Mouse (Mus musculus): ENCODE data around the gene Mst1. TPM values are rescaled to one million over a fixed set of nuclear protein-coding genes. Genes with fewer than 3 reads are reported as not detected.

Mst1 gene
- polyA plus RNA-seq, 1 experiment, result not detected

GRCm38 (mm10) chr9:108055661-108056237, 24.5 kb upstream of the Mst1 start:
- Histone ChIP-seq H3K4me1 (ENCODE audit: control insufficient read depth, insufficient read depth, low read length) (peaks cover 11% of the 10 kb centered on the region), H3K4me3 (ENCODE audit: insufficient read depth, low read depth, low read length) (no peak overlapping the region), H3K27ac (ENCODE audit: insufficient read depth, low read depth, low read length) (no peak overlapping the region)
- no peak for TF ChIP-seq CTCF (IDR thresholded peaks at IDR 0.05; ENCODE audit: insufficient read depth, low read depth, low read length)
- TF ChIP-seq POLR2A (IDR thresholded peaks at IDR 0.05; ENCODE audit: insufficient read depth, low read depth, low read length), result no peak
- WGBS, result 85% methylated on average over 6 of the region's 6 CpGs

GRCm38 (mm10) chr9:108056361-108057261, 23.6 kb upstream of the Mst1 start:
- no peak overlapping the region for H3K4me3 ChIP-seq (ENCODE audit: insufficient read depth, low read depth, low read length)
- no peak overlapping the region for H3K27ac ChIP-seq (ENCODE audit: insufficient read depth, low read depth, low read length)
- peaks cover 8% of the 10 kb centered on the region for H3K4me1 ChIP-seq (ENCODE audit: control insufficient read depth, insufficient read depth, low read length)
- WGBS, result 80% methylated on average over 28 of the region's 28 CpGs
- TF ChIP-seq POLR2A (IDR thresholded peaks at IDR 0.05; ENCODE audit: insufficient read depth, low read depth, low read length) (no peak), CTCF (IDR thresholded peaks at IDR 0.05; ENCODE audit: insufficient read depth, low read depth, low read length) (no peak)

GRCm38 (mm10) chr9:108057262-108057562, 23.0 kb upstream of the Mst1 start:
- H3K27ac ChIP-seq (ENCODE audit: insufficient read depth, low read depth, low read length), result no peak overlapping the region
- H3K4me3 ChIP-seq (ENCODE audit: insufficient read depth, low read depth, low read length), result no peak overlapping the region
- no peak for TF ChIP-seq POLR2A (IDR thresholded peaks at IDR 0.05; ENCODE audit: insufficient read depth, low read depth, low read length)
- TF ChIP-seq CTCF (IDR thresholded peaks at IDR 0.05; ENCODE audit: insufficient read depth, low read depth, low read length), result no peak
- 82% methylated on average over 5 of the region's 5 CpGs for WGBS
- peaks cover 8% of the 10 kb centered on the region for H3K4me1 ChIP-seq (ENCODE audit: control insufficient read depth, insufficient read depth, low read length)

GRCm38 (mm10) chr9:108058291-108058690, 21.9 kb upstream of the Mst1 start:
- no peak overlapping the region for H3K4me3 ChIP-seq (ENCODE audit: insufficient read depth, low read depth, low read length)
- no peak overlapping the region for H3K27ac ChIP-seq (ENCODE audit: insufficient read depth, low read depth, low read length)
- H3K4me1 ChIP-seq (ENCODE audit: control insufficient read depth, insufficient read depth, low read length), result peaks cover 2% of the 10 kb centered on the region
- 90% methylated on average over 9 of the region's 9 CpGs for WGBS
- TF ChIP-seq CTCF (IDR thresholded peaks at IDR 0.05; ENCODE audit: insufficient read depth, low read depth, low read length) (no peak), POLR2A (IDR thresholded peaks at IDR 0.05; ENCODE audit: insufficient read depth, low read depth, low read length) (no peak)

GRCm38 (mm10) chr9:108062142-108062541, 18.1 kb upstream of the Mst1 start:
- TF ChIP-seq CTCF (IDR thresholded peaks at IDR 0.05; ENCODE audit: insufficient read depth, low read depth, low read length) (no peak), POLR2A (IDR thresholded peaks at IDR 0.05; ENCODE audit: insufficient read depth, low read depth, low read length) (no peak)
- WGBS, result 82% methylated on average over 3 of the region's 3 CpGs
- H3K4me1 ChIP-seq (ENCODE audit: control insufficient read depth, insufficient read depth, low read length), result no peaks in the 10 kb centered on the region
- H3K4me3 ChIP-seq (ENCODE audit: insufficient read depth, low read depth, low read length), result no peak overlapping the region
- no peak overlapping the region for H3K27ac ChIP-seq (ENCODE audit: insufficient read depth, low read depth, low read length)

- Histone ChIP-seq H3K27ac (ENCODE audit: insufficient read depth, low read depth, low read length) (no peak overlapping the region), H3K4me3 (ENCODE audit: insufficient read depth, low read depth, low read length) (no peak overlapping the region), H3K4me1 (ENCODE audit: control insufficient read depth, insufficient read depth, low read length) (peaks cover 3% of the 10 kb centered on the region)
- 93% methylated on average over 12 of the region's 12 CpGs for WGBS
- no peak for TF ChIP-seq POLR2A (IDR thresholded peaks at IDR 0.05; ENCODE audit: insufficient read depth, low read depth, low read length)
- no peak for TF ChIP-seq CTCF (IDR thresholded peaks at IDR 0.05; ENCODE audit: insufficient read depth, low read depth, low read length)
Observed at GRCm38 (mm10) chr9:108063361-108063760, 16.9 kb upstream of the Mst1 start.

- H3K4me3 ChIP-seq (ENCODE audit: insufficient read depth, low read depth, low read length), result no peak overlapping the region
- H3K4me1 ChIP-seq (ENCODE audit: control insufficient read depth, insufficient read depth, low read length), result peaks cover 3% of the 10 kb centered on the region
- 43% methylated on average over 5 of the region's 5 CpGs for WGBS
- H3K27ac ChIP-seq (ENCODE audit: insufficient read depth, low read depth, low read length), result no peak overlapping the region
- TF ChIP-seq CTCF (IDR thresholded peaks at IDR 0.05; ENCODE audit: insufficient read depth, low read depth, low read length) (peak; percentile 60; the same call in 1 of the 2 replicates), POLR2A (IDR thresholded peaks at IDR 0.05; ENCODE audit: insufficient read depth, low read depth, low read length) (no peak)
Observed at GRCm38 (mm10) chr9:108065491-108066011, 14.7 kb upstream of the Mst1 start.

DNA sequence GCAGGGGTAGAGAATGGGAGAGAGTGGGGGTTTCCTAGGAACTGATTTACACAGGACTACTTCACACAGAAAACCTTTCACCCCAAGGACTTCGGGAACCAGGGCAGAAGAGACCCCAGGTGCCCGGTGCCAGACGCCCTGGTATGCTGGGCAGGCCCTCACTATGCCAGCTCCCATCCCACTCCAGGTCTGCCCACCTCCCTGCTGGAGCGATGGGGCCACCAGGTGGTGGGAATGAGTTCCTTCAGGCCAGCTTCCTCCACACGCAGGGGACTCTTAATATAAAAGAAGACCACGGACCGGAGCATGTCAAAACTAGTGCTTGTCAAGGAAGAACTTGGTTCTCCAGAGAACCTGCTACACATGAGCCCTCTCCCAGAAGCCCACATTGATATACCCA, 13.0 kb upstream of the Mst1 start:
- 86% methylated on average over 7 of the region's 7 CpGs for WGBS
- H3K4me3 ChIP-seq (ENCODE audit: insufficient read depth, low read depth, low read length), result no peak overlapping the region
- TF ChIP-seq CTCF (IDR thresholded peaks at IDR 0.05; ENCODE audit: insufficient read depth, low read depth, low read length) (no peak), POLR2A (IDR thresholded peaks at IDR 0.05; ENCODE audit: insufficient read depth, low read depth, low read length) (no peak)
- peaks cover 3% of the 10 kb centered on the region for H3K4me1 ChIP-seq (ENCODE audit: control insufficient read depth, insufficient read depth, low read length)
- no peak overlapping the region for H3K27ac ChIP-seq (ENCODE audit: insufficient read depth, low read depth, low read length)

GRCm38 (mm10) chr9:108067900-108068299, 12.3 kb upstream of the Mst1 start:
- Histone ChIP-seq H3K4me1 (ENCODE audit: control insufficient read depth, insufficient read depth, low read length) (peaks cover 7% of the 10 kb centered on the region), H3K4me3 (ENCODE audit: insufficient read depth, low read depth, low read length) (no peak overlapping the region), H3K27ac (ENCODE audit: insufficient read depth, low read depth, low read length) (no peak overlapping the region)
- TF ChIP-seq POLR2A (IDR thresholded peaks at IDR 0.05; ENCODE audit: insufficient read depth, low read depth, low read length) (no peak), CTCF (IDR thresholded peaks at IDR 0.05; ENCODE audit: insufficient read depth, low read depth, low read length) (peak; percentile 39; the same call in 1 of the 2 replicates)
- WGBS, result 19% methylated on average over 8 of the region's 8 CpGs

Data from olfactory bulb, adult 2 months (tissue).